ENCODE assay signal across 8 mouse cellular contexts in the genomic region with DNA sequence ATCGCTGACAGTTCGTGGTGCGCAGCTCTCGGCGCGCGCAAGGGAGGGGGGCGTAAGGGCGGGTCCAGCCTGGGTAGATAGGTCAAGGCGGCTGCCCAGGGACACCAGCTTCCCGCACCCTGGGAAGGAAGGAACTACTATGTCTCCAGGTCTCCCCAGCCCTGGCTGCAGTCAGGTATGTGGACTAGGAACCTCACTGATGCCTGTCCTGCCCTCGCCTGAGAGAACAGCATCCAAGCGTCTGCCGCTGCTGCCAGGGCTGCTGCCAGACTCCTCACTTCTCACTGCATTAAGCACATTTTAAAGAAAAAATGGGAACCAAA.
A peak's percentile ranks its signal among the peaks of the same experiment; 100 is the strongest.
DNase-seq lines count a peak whose midpoint lies in the region; ATAC-seq and TF ChIP-seq lines count a peak whose summit lies in the region.

No protein-coding gene starts in this region.

- no peaks in the 10 kb centered on the region for H3K36me3 ChIP-seq in heart, embryonic 15.5 days
- H3K36me3 ChIP-seq in forebrain, embryonic 13.5 days (ENCODE audit: poor library complexity, severe bottlenecking) = no peaks in the 10 kb centered on the region
- no peaks in the 10 kb centered on the region for H3K36me3 ChIP-seq in limb, embryonic 15.5 days

- DNase-seq in heart, postnatal 25 days (ENCODE audit: low spot score) = no peak
- DNase-seq in brain, embryonic 14.5 days (ENCODE audit: low read depth) = peak; percentile 77
- DNase-seq in right cerebral cortex, postnatal 4 days = peak; percentile 11
- no peak for DNase-seq in spleen, adult 18-20 months

- peak overlapping the region; percentile 80 for H3K4me2 ChIP-seq in heart, embryonic 15.5 days
- H3K4me2 ChIP-seq in forebrain, embryonic 13.5 days = peak overlapping the region; percentile 85
- peak overlapping the region; percentile 82 for H3K4me2 ChIP-seq in limb, embryonic 15.5 days

- H3K4me1 ChIP-seq in heart, embryonic 15.5 days (replicated peaks) = no peaks in the 10 kb centered on the region
- no peaks in the 10 kb centered on the region; the same call in 1 of the 2 replicates for H3K4me1 ChIP-seq in forebrain, embryonic 13.5 days
- H3K4me1 ChIP-seq in limb, embryonic 15.5 days = 0 out of 2 replicates have a peak, but pooled peaks cover 3% of the 10 kb centered on the region

- no peak for ATAC-seq in heart, embryonic 15.5 days (replicated peaks; ENCODE audit: insufficient number of reproducible peaks, insufficient read depth, low FRiP score, low read depth)
- ATAC-seq in forebrain, embryonic 13.5 days = peak; percentile 80
- ATAC-seq in limb, embryonic 15.5 days (ENCODE audit: insufficient number of reproducible peaks, low FRiP score, low TSS enrichment, low read depth) = peak; percentile 52; the same call in 1 of the 2 replicates
- no peak for ATAC-seq in CD4-positive, CD25-positive, alpha-beta regulatory T cell, adult 4 months

- intact Hi-C loops in heart, postnatal 25 days (cut with DNase I) = no loop called here

- TF ChIP-seq POLR2A in brain, embryonic 14.5 days (IDR thresholded peaks at IDR 0.05; ENCODE audit: borderline replicate concordance, extremely low read depth, insufficient read depth, insufficient read length, poor library complexity, severe bottlenecking) = no peak; the same call in 1 of the 2 replicates

- no peaks in the 10 kb centered on the region for H3K9me3 ChIP-seq in heart, embryonic 15.5 days (replicated peaks)
- H3K9me3 ChIP-seq in forebrain, embryonic 13.5 days (replicated peaks) = no peaks in the 10 kb centered on the region
- H3K9me3 ChIP-seq in limb, embryonic 15.5 days = no peaks in the 10 kb centered on the region

- 1% methylated on average over 14 of the region's 14 CpGs for WGBS in heart, embryonic 15.5 days
- 2% methylated on average over 14 of the region's 14 CpGs for WGBS in forebrain, embryonic 13.5 days
- 1% methylated on average over 14 of the region's 14 CpGs for WGBS in limb, embryonic 15.5 days

- no peak overlapping the region for H3K9ac ChIP-seq in heart, embryonic 15.5 days
- H3K9ac ChIP-seq in forebrain, embryonic 13.5 days = peak overlapping the region; percentile 72
- no peak overlapping the region for H3K9ac ChIP-seq in limb, embryonic 15.5 days

- no peak overlapping the region for H3K27ac ChIP-seq in heart, embryonic 15.5 days
- peak overlapping the region; percentile 48; the same call in 1 of the 2 replicates for H3K27ac ChIP-seq in forebrain, embryonic 13.5 days
- no peak overlapping the region for H3K27ac ChIP-seq in limb, embryonic 15.5 days

- H3K4me3 ChIP-seq in heart, embryonic 15.5 days = peak overlapping the region; percentile 58
- peak overlapping the region; percentile 52 for H3K4me3 ChIP-seq in forebrain, embryonic 13.5 days
- peak overlapping the region; percentile 47 for H3K4me3 ChIP-seq in limb, embryonic 15.5 days

- TF ChIP-seq CTCF in brain, embryonic 14.5 days (IDR thresholded peaks at IDR 0.05; ENCODE audit: borderline replicate concordance, extremely low read depth, insufficient read depth, insufficient read length) = no peak

- 0 out of 2 replicates have a peak, but pooled peaks cover 3% of the 10 kb centered on the region for H3K27me3 ChIP-seq in heart, embryonic 15.5 days
- H3K27me3 ChIP-seq in forebrain, embryonic 13.5 days = no peaks in the 10 kb centered on the region
- peaks cover 5% of the 10 kb centered on the region; the same call in 1 of the 2 replicates for H3K27me3 ChIP-seq in limb, embryonic 15.5 days

Comparison
In these comparisons a context has a peak if more than half of its experiments do, and no peak if none do; other contexts are left out.
1. ATAC-seq: peak in forebrain, embryonic 13.5 days (single experiment) and limb, embryonic 15.5 days (single experiment); none in heart, embryonic 15.5 days (single experiment) and CD4-positive, CD25-positive, alpha-beta regulatory T cell, adult 4 months (single experiment).
2. DNase-seq: peak in brain, embryonic 14.5 days (single experiment) and right cerebral cortex, postnatal 4 days (single experiment); none in heart, postnatal 25 days (single experiment) and spleen, adult 18-20 months (0 of 2).
3. Peak in every context shown above with its lines, with median percentiles within 50 percentile points of each other: H3K4me2 ChIP-seq and H3K4me3 ChIP-seq.